Mouse (Mus musculus) liver, adult (tissue): ENCODE data around the gene Gm14322.
"Not testable (repeated sequence)": the region's sequence is repeated elsewhere in the genome, so short reads cannot be mapped to it uniquely, and the experiment has no call there.

Source experiments
- GATA4 ChIP-seq: IDR thresholded peaks from 2 replicates; pipeline ENCODE4 v1.6.1; 2014; ENCODE audit warnings: mild to moderate bottlenecking, low read length; ENCODE audit not compliant: insufficient replicate concordance

Gm14322 gene

DNA sequence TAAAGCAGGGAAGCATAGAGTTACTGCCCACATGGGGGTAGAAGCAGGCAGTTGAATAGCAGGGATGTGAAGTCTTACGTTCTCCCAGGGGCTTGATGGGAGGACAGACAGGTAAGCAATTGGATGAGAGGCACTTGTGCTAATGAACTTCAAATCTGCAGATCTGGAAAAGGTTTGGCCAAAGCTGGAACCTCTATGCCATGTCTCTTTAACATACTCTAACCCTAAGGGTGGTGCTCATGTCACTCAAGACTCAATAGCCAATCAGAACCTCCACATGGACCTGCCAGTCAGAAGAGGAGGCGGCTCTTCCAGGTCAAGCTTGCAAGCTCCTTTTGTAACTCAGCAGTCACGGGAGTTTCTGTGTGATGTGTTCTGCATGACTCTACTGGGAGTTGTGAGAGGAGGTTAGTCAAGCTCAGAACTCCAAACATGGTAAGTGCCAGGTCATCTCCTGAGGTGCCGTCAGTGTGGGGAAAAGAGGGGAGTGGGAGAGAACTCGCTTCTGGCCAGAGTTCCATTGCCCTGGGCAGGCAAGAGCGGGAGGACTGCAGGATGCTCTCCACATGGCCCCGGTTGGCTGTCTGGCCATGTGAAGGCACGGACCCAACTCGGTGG is at the start of gene Gm14322:
Gene Gm14322 (plus strand): TSS at position 348 of the 618 bp plus-strand sequence.
- not testable (repeated sequence) for TF ChIP-seq GATA4
